Mouse (Mus musculus): ENCODE results near the gene Tmem63a.
"Not testable (repeated sequence)": the region's sequence is repeated elsewhere in the genome, so short reads cannot be mapped to it uniquely, and the experiment has no call there.

Tmem63a gene

DNA sequence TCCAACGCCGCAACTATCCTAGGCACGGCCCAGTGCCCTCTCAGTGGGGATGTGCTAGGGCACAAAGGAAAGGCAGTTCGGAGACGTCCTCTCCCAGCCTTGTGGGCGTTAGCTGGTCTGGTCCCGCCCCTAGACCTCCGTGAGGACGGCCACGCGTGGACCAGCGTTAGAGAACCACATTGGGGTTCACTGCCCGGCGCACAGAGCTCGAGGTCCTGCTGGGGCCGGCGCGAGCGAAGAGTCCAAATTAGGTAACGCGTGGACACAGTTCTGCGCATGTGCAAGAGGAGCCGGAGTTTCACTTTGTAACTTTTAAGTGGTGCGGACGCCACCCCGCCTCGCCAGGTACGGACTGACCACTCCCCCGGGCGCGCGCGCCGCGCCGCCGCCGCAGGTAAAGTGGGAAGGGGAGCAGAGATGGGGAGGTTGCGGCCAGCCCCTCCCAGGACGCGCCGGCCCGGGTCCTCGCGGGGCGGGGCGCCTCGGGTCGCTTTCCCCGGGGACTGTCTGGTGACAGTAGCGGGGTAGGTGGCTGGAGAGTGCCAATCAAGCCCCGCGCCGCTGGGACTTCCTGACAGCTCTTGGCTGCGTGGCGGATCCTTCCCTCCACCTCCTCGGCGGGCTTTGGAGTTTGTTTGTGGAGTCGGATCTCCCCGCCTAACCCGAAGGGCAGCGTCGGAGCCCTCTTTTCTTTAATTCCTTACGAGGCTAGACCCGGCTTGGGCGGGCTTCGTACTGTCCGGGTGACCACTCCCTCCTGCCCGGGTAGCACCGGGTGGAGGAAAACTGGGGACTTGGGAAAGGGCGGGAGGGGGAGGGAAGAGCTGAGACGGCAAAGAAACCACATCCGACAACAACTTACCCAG is at the start of gene Tmem63a:
Gene Tmem63a, plus strand, starts transcription at position 179 of the 866 bp plus-strand sequence.
- peak; percentile 93 for DNase-seq

DNA sequence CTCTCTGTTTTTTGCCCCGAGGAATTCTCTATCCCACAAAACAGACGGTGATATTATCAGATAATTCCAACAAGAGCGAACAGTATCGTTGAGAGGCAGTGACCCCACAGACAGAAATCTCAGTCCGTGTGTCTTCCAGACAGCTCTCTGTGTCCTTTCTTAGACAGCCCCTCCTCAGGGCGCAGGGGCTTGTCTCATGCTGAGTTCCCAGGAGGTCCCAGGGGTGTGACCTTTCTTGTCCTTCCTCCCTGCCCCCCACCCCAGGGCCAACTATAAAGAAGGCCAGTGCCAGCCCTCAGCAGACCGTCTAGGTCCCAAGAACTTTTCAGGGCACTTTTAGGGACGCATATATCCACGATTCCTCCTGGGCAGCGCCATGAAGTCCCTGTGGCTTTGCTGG is 49.3 kb upstream of the Tmem63a start, which contains the start of gene Lefty2:
Gene Lefty2, plus strand, starts transcription at position 301 of the 400 bp plus-strand sequence.
- no peak for DNase-seq

DNA sequence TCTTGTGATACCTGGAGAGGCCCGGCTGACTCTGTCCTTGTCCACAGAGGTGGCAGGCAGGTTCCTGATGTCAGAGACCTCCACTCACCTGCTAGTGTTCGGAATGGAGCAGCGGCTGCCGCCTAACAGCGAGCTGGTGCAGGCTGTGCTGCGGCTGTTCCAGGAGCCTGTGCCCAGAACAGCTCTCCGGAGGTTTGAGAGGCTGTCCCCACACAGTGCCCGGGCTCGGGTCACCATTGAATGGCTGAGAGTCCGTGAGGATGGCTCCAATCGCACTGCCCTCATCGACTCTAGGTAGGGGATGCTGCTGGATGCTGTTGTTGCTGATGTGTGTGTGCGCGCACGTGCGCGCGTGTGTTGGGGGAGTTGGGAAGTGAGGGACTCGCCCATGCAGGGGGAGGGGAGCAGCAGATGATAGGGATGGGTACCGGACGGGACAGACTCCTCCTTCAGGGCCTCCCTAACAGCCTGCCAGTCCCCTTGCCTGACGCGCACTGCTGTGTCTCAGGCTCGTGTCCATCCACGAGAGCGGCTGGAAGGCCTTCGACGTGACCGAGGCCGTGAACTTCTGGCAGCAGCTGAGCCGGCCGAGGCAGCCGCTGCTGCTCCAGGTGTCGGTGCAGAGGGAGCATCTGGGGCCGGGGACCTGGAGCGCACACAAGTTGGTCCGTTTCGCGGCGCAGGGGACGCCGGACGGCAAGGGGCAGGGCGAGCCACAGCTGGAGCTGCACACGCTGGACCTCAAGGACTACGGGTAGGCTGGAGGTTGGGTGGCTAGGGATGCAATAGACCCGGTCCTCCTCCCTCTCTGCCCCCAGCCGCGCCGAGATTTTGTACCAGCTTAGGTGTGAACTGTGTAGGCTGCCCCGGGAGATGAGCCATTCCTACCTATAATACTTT is 47.8 kb upstream of the Tmem63a start:
- DNase-seq: not testable (repeated sequence)

- DNase-seq: peak; percentile 62
These were observed 41.0 kb upstream of the Tmem63a start for GRCm38 (mm10) chr1:180901107-180901506.

DNA sequence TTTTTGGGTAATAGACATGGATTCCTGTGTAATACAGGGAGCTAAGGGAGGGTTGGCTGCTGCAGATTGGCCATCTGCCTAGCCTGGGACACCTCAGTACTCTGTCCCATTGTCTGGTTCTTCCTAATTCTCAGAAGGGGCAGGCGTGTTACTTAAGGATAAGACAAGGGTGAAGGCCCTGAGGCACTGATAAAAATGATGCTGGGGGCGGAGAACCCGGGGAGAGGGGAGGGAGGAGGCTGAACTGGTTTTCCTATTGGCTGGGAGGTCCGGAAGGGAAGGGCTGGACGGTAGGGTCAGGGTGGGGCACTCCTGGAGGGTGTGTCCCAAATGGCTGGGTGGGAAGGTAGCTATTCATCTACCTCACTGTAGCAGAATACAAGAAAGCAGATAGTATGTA is 39.2 kb upstream of the Tmem63a start:
- no peak for DNase-seq

DNA sequence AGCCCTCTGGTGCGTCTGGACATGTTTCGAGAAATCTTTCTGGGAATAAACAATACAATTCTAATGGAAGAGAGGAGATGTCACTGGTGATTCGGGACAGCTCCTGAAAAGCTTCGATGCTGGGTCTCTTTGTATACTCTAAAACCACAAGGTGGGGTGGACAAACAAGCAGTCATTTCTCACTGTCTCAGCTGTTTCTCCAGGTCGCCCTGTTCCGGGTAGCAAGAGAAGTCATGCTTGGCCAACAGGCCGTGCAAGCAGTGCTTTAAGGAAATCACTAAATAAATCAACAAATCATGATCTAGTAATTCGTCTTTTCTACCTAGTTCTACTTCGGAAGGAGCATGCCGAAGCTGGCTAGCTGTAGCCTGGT is 38.5 kb upstream of the Tmem63a start:
- DNase-seq: no peak

DNA sequence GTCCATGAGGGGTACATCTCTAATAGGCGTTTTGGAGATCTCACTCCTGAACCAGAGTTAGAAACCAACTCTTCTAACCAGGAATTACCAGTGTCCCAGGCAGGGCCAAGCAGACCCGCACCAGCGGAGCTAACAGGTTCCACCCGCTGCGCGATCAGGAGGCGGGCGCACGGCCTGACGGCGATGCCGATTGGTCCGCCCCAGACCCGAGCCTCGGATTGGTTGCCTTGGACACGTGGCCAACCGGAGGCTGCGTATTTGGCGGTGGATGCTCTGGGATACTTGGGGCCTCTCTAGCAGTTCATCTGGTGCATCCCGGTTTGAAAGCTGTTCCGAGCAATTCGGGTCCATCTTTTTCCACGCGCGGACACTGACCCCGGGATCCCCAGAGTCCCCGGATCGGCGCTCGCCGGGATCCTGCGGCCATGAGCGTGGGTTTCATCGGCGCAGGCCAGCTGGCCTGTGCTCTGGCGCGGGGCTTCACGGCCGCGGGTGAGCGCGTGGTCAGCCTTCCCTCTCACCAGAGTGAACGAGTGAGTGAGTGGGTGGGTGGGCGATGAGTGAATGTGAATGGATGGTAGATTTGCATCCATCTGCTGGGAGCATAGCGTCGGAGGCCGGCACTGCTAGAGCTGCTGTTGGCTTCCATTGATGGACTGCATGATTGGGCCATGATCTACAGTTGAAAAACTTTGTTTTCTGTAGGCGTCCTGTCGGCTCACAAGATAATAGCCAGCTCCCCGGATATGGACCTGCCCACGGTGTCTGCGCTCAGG is 37.9 kb upstream of the Tmem63a start, which contains the start of gene Pycr2:
Gene Pycr2, plus strand, starts transcription at position 255 of the 776 bp plus-strand sequence.
- DNase-seq: peak; percentile 96

- peak; percentile 7 for DNase-seq
These were observed 37.4 kb upstream of the Tmem63a start for GRCm38 (mm10) chr1:180904815-180905080.

DNA sequence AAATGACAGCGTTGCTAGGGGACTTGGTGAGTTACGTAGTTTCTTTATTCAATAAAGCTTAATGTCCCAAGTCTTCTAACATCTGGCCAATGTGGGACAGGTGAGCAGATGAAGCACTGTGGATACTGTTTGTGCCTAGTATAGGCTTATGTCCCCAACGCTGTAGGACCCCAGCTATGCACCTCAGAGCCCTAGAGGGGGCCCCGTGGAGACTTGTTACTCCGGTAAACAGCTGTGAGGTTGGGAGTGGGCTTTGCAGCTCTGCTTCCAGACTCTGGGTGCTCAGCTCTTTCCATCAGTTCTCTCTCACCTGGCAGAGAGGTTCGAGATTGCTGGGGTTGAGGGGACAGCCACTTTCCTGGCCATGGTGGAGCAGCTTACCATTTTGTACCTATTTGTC is 36.8 kb upstream of the Tmem63a start:
- DNase-seq: no peak

DNA sequence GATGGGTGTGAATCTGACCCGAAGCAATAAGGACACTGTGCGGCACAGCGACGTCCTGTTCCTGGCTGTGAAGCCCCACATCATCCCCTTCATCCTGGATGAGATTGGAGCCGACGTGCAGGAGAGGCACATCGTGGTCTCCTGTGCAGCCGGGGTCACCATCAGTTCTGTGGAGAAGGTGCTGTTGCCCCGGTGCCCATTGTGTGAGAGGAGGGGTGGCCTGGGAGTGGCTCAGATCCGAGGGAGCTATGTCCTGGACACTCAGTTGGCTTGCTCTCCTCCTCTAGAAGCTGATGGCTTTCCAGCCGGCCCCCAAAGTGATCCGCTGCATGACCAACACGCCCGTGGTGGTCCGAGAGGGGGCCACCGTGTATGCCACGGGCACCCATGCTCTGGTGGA is 36.3 kb upstream of the Tmem63a start:
- no peak for DNase-seq

GRCm38 (mm10) chr1:180906461-180907147 is 35.5 kb upstream of the Tmem63a start:
- DNase-seq: no peak

DNA sequence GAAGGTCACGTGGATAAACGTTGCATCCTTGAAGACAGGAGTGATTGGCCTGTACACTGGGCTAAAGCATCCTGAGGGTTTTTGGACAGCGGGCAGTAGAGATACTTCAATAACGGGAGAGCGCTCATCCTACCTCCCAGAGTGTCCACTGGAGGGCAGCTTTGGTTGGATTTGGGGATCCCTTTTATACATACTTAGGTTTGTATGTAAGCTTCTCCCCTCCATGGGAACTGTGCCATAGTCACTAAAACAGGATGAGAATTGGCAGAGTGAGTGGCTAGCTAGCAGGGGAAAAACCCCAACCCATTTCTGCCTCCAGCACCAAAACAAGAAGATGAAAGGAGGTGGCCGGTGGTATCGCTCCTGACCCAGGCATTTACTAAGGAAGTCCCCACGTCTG is 31.0 kb upstream of the Tmem63a start:
- DNase-seq: peak; percentile 15

GRCm38 (mm10) chr1:180911653-180912287 is 30.4 kb upstream of the Tmem63a start:
- DNase-seq: peak; percentile 42

DNA sequence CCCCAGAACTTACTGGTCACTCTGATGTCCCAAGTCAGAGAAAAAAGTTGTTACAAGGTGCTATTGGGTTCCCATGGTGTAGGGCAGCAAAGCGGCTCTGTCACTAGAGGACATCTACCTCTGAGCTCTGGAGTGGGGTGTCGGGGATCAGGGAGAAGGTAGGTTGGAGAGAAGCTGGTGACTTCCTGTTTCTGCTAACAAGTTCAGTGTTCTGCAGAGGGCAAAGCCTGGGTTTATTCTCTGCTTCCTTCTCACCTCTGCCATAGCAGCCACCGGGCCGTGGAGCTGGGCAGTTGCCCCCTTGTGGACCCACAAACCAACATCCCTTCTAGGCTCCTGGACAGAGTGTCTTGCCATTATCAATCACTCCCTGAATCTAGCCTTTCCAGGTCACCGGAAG is 29.4 kb upstream of the Tmem63a start:
- no peak for DNase-seq

- no peak for DNase-seq
These were observed 28.3 kb upstream of the Tmem63a start for GRCm38 (mm10) chr1:180913797-180914196.

GRCm38 (mm10) chr1:180916425-180916824 is 25.7 kb upstream of the Tmem63a start:
- DNase-seq: no peak

DNA sequence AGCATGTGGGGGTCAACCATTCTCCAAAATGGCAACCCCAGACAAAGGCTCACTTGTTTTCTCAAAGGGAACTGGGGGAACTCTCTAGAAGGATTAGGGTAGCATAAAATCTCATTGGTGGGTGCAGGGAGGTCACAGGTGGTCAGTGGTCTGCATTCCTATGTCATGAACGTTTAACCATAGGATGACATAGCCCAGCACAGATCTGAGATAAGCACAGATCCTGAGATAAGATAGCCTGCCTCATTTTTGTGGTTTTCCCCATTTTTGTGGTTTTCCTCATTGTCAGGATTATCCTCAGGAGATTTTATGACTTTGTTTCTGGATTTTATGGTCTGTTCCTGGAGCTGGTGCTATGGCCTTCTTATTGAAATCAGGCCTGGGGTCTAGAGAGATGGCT is 25.1 kb upstream of the Tmem63a start:
- DNase-seq: no peak

- DNase-seq: peak; percentile 44
These were observed 22.5 kb upstream of the Tmem63a start for GRCm38 (mm10) chr1:180919686-180920085.

GRCm38 (mm10) chr1:180922273-180923048 is 19.7 kb upstream of the Tmem63a start:
- no peak for DNase-seq

DNA sequence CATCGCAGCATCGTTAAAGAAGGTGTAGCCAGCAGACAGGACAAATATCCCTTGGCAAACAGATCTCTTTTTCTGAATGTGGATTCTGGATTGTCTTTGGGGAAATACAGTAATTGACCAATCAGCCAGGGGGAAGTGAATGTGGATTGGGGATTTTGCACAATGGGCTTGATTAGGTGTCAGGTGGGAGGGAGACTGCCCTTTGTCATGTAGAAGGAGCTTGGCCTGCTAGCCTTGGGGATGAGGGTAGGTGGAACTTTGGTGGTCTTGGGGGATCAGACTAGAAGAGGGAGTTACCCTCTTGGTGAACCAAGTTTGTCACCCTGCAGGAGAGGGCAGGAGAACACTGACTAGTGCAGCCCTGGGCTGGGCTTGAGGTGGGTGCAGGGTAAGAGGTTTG is 17.4 kb upstream of the Tmem63a start:
- no peak for DNase-seq

GRCm38 (mm10) chr1:180926286-180926685 is 15.9 kb upstream of the Tmem63a start:
- DNase-seq: no peak

Measured in lung, postnatal 36 days (tissue).